Mouse (Mus musculus) stomach, embryonic 15.5 days (tissue): Measurements from ENCODE around the gene Stra6. TPM values are rescaled to one million over a fixed set of nuclear protein-coding genes. Genes with fewer than 3 reads are reported as not detected.
A peak's percentile ranks its signal among the peaks of the same experiment; 100 is the strongest.

Source experiments
- ATAC-seq: fragments of 200-750 bp; cut with Nextera tagmentation; 2 replicates; pipeline ENCODE4 v1.8.0; 2017; ENCODE audit warnings: low read depth, moderate number of reproducible peaks, moderate TSS enrichment; ENCODE audit not compliant: insufficient read depth, low FRiP score
- H3K27ac ChIP-seq: fragments of 300-500 bp; sonication (generic); 2 replicates; pipeline ENCODE4 v1.5.1; 2015; ENCODE audit warnings: mild to moderate bottlenecking, inconsistent platforms
- H3K27me3 ChIP-seq: fragments of 300-500 bp; sonication (generic); replicated peaks from 2 replicates; pipeline ENCODE4 v1.6.1; 2015; ENCODE audit warnings: inconsistent platforms
- H3K36me3 ChIP-seq: fragments of 300-500 bp; sonication (generic); 2 replicates; pipeline ENCODE4 v1.6.1; 2015; ENCODE audit warnings: inconsistent platforms
- H3K4me1 ChIP-seq: fragments of 300-500 bp; sonication (generic); 2 replicates; pipeline ENCODE4 v1.6.1; 2015; ENCODE audit warnings: inconsistent platforms
- H3K4me2 ChIP-seq: fragments of 300-500 bp; sonication (generic); 2 replicates; pipeline ENCODE4 v1.6.1; 2015; ENCODE audit warnings: mild to moderate bottlenecking, inconsistent platforms
- H3K4me3 ChIP-seq: fragments of 300-500 bp; sonication (generic); replicated peaks from 2 replicates; pipeline ENCODE4 v1.5.1; 2015; ENCODE audit warnings: inconsistent platforms
- H3K9ac ChIP-seq: fragments of 300-500 bp; sonication (generic); 2 replicates; pipeline ENCODE4 v1.6.1; 2015; ENCODE audit warnings: inconsistent platforms
- H3K9me3 ChIP-seq: fragments of 300-500 bp; sonication (generic); 2 replicates; pipeline ENCODE4 v1.6.1; 2016; ENCODE audit warnings: inconsistent platforms
- WGBS: fragments of 180-500 bp; shearing (Covaris S2); methylation state at CpG from one replicate; pipeline ENCODE4 v1.1.7; 2015; 5-methylcytosine and 5-hydroxymethylcytosine counted together
- polyA plus RNA-seq: library from polyadenylated mRNA; unstranded; fragments of >200 nt; fragmentation: Nextera tagmentation; extraction: Ambion mirVana; gene quantifications from 2 replicates; pipeline ENCODE4 v1.2.1, GENCODE M21; 2015

Gene Stra6
- polyA plus RNA-seq, 1 experiment from 2014 or later = 1.8 TPM

GRCm38 (mm10) chr9:58084586-58084985, 21.0 kb downstream of the Stra6 start:
- Histone ChIP-seq H3K9ac (no peak overlapping the region), H3K9me3 (no peaks in the 10 kb centered on the region), H3K36me3 (no peaks in the 10 kb centered on the region), H3K4me3 (no peak overlapping the region), H3K27ac (no peak overlapping the region), H3K27me3 (no peaks in the 10 kb centered on the region), H3K4me2 (no peak overlapping the region), H3K4me1 (peaks cover 10% of the 10 kb centered on the region; the same call in 1 of the 2 replicates)
- no peak for ATAC-seq
- WGBS = 18% methylated on average over 8 of the region's 8 CpGs

GRCm38 (mm10) chr9:58085074-58085473, 21.5 kb downstream of the Stra6 start:
- Histone ChIP-seq H3K4me1 (peaks cover 10% of the 10 kb centered on the region; the same call in 1 of the 2 replicates), H3K9ac (no peak overlapping the region), H3K27me3 (no peaks in the 10 kb centered on the region), H3K36me3 (no peaks in the 10 kb centered on the region), H3K9me3 (no peaks in the 10 kb centered on the region), H3K4me2 (no peak overlapping the region), H3K4me3 (no peak overlapping the region), H3K27ac (no peak overlapping the region)
- 17% methylated on average over 2 of the region's 2 CpGs for WGBS
- no peak for ATAC-seq

GRCm38 (mm10) chr9:58086203-58086602, 22.6 kb downstream of the Stra6 start:
- no peak overlapping the region for H3K4me3 ChIP-seq
- H3K9ac ChIP-seq = no peak overlapping the region
- no peak overlapping the region for H3K27ac ChIP-seq
- no peaks in the 10 kb centered on the region for H3K9me3 ChIP-seq
- H3K27me3 ChIP-seq = no peaks in the 10 kb centered on the region
- 31% methylated on average over 9 of the region's 9 CpGs for WGBS
- no peak for ATAC-seq
- no peak overlapping the region for H3K4me2 ChIP-seq
- no peaks in the 10 kb centered on the region for H3K36me3 ChIP-seq
- peaks cover 10% of the 10 kb centered on the region; the same call in 1 of the 2 replicates for H3K4me1 ChIP-seq

GRCm38 (mm10) chr9:58086861-58087260, 23.3 kb downstream of the Stra6 start:
- no peak overlapping the region for H3K4me2 ChIP-seq
- H3K4me3 ChIP-seq = no peak overlapping the region
- no peak overlapping the region for H3K27ac ChIP-seq
- WGBS = 55% methylated on average over 7 of the region's 7 CpGs
- H3K36me3 ChIP-seq = no peaks in the 10 kb centered on the region
- peaks cover 15% of the 10 kb centered on the region; the same call in 1 of the 2 replicates for H3K4me1 ChIP-seq
- no peak overlapping the region for H3K9ac ChIP-seq
- no peak for ATAC-seq
- H3K27me3 ChIP-seq = no peaks in the 10 kb centered on the region
- no peaks in the 10 kb centered on the region for H3K9me3 ChIP-seq

GRCm38 (mm10) chr9:58087277-58087998, 23.9 kb downstream of the Stra6 start:
- Histone ChIP-seq H3K9ac (no peak overlapping the region), H3K4me3 (no peak overlapping the region), H3K36me3 (no peaks in the 10 kb centered on the region), H3K9me3 (no peaks in the 10 kb centered on the region), H3K4me1 (peaks cover 18% of the 10 kb centered on the region; the same call in 1 of the 2 replicates), H3K27ac (no peak overlapping the region), H3K4me2 (no peak overlapping the region), H3K27me3 (no peaks in the 10 kb centered on the region)
- WGBS = 63% methylated on average over 7 of the region's 7 CpGs
- no peak for ATAC-seq

GRCm38 (mm10) chr9:58091623-58092425, 28.2 kb downstream of the Stra6 start:
- WGBS = 46% methylated on average over 4 of the region's 4 CpGs
- H3K36me3 ChIP-seq = no peaks in the 10 kb centered on the region
- ATAC-seq = no peak
- H3K4me2 ChIP-seq = no peak overlapping the region
- H3K4me1 ChIP-seq = peaks cover 13% of the 10 kb centered on the region; the same call in 1 of the 2 replicates
- no peak overlapping the region for H3K4me3 ChIP-seq
- H3K27me3 ChIP-seq = no peaks in the 10 kb centered on the region
- H3K9me3 ChIP-seq = no peaks in the 10 kb centered on the region
- 0 out of 2 replicates have a peak overlapping the region, but pooled peaks have one; percentile 46 for H3K27ac ChIP-seq
- no peak overlapping the region for H3K9ac ChIP-seq

- WGBS = 73% methylated on average over 7 of the region's 7 CpGs
- Histone ChIP-seq H3K9ac (no peak overlapping the region), H3K4me3 (no peak overlapping the region), H3K27me3 (no peaks in the 10 kb centered on the region), H3K4me2 (no peak overlapping the region), H3K9me3 (no peaks in the 10 kb centered on the region), H3K27ac (no peak overlapping the region), H3K36me3 (no peaks in the 10 kb centered on the region), H3K4me1 (peaks cover 13% of the 10 kb centered on the region; the same call in 1 of the 2 replicates)
- no peak for ATAC-seq
Measured at GRCm38 (mm10) chr9:58092581-58093269, 29.1 kb downstream of the Stra6 start.

DNA sequence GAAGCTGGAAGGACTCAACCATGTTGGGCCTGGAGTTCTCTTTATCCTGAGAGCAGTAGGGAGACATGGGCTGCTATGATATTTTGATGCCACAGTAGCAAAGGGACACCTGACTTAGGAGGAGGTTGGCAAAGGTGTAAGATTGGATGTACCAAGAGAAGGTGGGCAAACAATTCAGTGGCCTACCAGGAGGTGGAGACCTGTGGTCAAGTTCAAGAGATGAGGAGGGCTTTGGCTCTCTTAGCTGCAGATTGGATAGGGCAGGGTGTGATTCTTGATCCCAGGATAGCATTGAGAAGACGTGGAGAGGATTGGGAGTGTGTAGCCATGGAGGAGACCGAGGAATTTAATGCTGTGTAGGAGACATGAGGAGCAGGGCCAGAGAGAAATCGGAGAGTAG, 30.2 kb downstream of the Stra6 start:
- H3K27me3 ChIP-seq = no peaks in the 10 kb centered on the region
- no peak for ATAC-seq
- H3K9me3 ChIP-seq = no peaks in the 10 kb centered on the region
- no peak overlapping the region for H3K4me2 ChIP-seq
- no peak overlapping the region for H3K27ac ChIP-seq
- WGBS = 82% methylated on average over 3 of the region's 3 CpGs
- H3K4me1 ChIP-seq = peaks cover 13% of the 10 kb centered on the region; the same call in 1 of the 2 replicates
- no peak overlapping the region for H3K9ac ChIP-seq
- no peaks in the 10 kb centered on the region for H3K36me3 ChIP-seq
- no peak overlapping the region for H3K4me3 ChIP-seq

DNA sequence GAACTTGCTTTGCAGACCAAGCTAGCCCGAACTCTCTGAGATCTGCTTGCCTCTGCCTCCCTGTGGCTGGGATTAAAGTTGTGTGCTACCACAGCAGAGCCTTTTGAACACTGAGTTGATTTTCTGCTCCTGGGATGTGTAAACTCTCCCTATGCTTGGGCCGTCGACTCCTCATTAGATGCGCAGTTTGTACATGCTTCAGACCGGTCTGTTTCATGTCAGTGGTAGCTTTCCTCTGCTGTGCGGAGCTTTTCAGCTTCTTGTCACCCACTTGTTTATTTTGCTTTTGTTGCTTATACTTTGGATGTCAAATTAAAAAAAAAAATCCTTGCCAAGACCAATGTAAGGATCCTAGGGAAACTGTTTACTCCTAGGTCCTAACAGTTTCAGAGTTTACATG, 32.4 kb downstream of the Stra6 start:
- no peaks in the 10 kb centered on the region for H3K9me3 ChIP-seq
- peak overlapping the region; percentile 59; the same call in 1 of the 2 replicates for H3K27ac ChIP-seq
- no peaks in the 10 kb centered on the region for H3K27me3 ChIP-seq
- H3K9ac ChIP-seq = no peak overlapping the region
- no peak overlapping the region for H3K4me2 ChIP-seq
- H3K4me1 ChIP-seq = peaks cover 13% of the 10 kb centered on the region; the same call in 1 of the 2 replicates
- no peaks in the 10 kb centered on the region for H3K36me3 ChIP-seq
- no peak overlapping the region for H3K4me3 ChIP-seq
- WGBS = 47% methylated on average over 6 of the region's 6 CpGs
- ATAC-seq = no peak

- peak overlapping the region; percentile 59 for H3K27ac ChIP-seq
- no peaks in the 10 kb centered on the region for H3K27me3 ChIP-seq
- H3K9me3 ChIP-seq = no peaks in the 10 kb centered on the region
- H3K4me2 ChIP-seq = no peak overlapping the region
- H3K4me3 ChIP-seq = no peak overlapping the region
- no peaks in the 10 kb centered on the region for H3K36me3 ChIP-seq
- no peak for ATAC-seq
- no peak overlapping the region for H3K9ac ChIP-seq
- peaks cover 8% of the 10 kb centered on the region; the same call in 1 of the 2 replicates for H3K4me1 ChIP-seq
- 69% methylated on average over 5 of the region's 5 CpGs for WGBS
Measured at GRCm38 (mm10) chr9:58096629-58097301, 33.2 kb downstream of the Stra6 start.

DNA sequence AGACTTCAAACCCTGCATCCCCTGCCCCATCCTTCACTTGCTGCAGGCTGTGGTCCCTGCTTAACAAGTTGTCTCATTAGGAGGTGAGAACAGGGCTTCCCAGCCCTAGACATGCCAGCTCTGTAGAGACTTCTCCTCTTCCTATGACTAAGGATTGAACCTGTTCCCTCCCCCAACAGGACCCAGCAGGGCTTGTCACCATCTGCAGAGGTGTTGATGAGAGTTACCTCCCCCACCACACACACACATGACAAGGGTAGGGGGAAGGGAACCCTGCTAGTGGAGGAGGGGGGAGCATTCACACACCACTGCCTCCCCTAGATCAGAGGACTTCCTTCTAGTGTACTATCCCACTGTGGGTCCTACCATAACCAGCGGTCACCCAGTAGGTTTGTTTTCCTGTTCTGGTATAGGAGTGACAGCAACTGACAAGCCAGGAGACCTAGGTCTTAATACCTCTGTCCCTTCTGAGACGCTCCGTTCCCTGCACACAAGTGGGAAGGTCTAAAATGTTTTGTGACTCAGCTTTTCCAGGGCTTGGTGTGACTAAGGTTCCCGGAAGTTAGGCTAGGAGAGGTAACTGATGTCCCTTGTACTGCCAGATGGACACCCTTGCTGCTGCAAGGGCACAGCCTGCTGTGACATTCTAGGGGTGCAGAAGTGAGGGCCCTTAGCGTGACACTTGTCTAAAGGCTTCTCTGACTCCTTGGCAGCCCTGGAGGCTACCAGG, 36.4 kb downstream of the Stra6 start:
- Histone ChIP-seq H3K9ac (no peak overlapping the region), H3K27ac (no peak overlapping the region), H3K36me3 (no peaks in the 10 kb centered on the region), H3K4me1 (peaks cover 8% of the 10 kb centered on the region; the same call in 1 of the 2 replicates), H3K27me3 (no peaks in the 10 kb centered on the region), H3K4me3 (no peak overlapping the region), H3K4me2 (no peak overlapping the region), H3K9me3 (no peaks in the 10 kb centered on the region)
- WGBS = 70% methylated on average over 5 of the region's 5 CpGs
- no peak for ATAC-seq
